Mouse (Mus musculus): ENCODE data around the gene Gm45062. TPM values are rescaled to one million over a fixed set of nuclear protein-coding genes. Genes with fewer than 3 reads are reported as not detected.
"Not testable (repeated sequence)": the region's sequence is repeated elsewhere in the genome, so short reads cannot be mapped to it uniquely, and the experiment has no call there.

Gene Gm45062
- polyA plus RNA-seq, 1 experiment, result 1.7 TPM

- 39% methylated on average over 6 of the region's 6 CpGs for WGBS
- no peak for DNase-seq (ENCODE audit: low read depth, low spot score)
Observed at GRCm38 (mm10) chr6:8307878-8308775, 48.9 kb downstream of the Gm45062 start.

- DNase-seq (ENCODE audit: low read depth, low spot score), result no peak
- WGBS, result 85% methylated on average over 2 of the region's 2 CpGs
Observed at GRCm38 (mm10) chr6:8312554-8312953, 53.3 kb downstream of the Gm45062 start.

GRCm38 (mm10) chr6:8316201-8316600, 57.0 kb downstream of the Gm45062 start:
- no peak for DNase-seq (ENCODE audit: low read depth, low spot score)

- WGBS, result 71% methylated on average over 2 of the region's 2 CpGs
- no peak for DNase-seq (ENCODE audit: low read depth, low spot score)
Observed at GRCm38 (mm10) chr6:8319591-8319990, 60.3 kb downstream of the Gm45062 start.

GRCm38 (mm10) chr6:8331496-8331895, 72.2 kb downstream of the Gm45062 start:
- WGBS, result 96% methylated on average over 3 of the region's 3 CpGs
- not testable (repeated sequence) for DNase-seq (ENCODE audit: low read depth, low spot score)

GRCm38 (mm10) chr6:8333380-8333779, 74.1 kb downstream of the Gm45062 start:
- WGBS, result 93% methylated on average over 1 of the region's 1 CpGs
- no peak for DNase-seq (ENCODE audit: low read depth, low spot score)

- DNase-seq (ENCODE audit: low read depth, low spot score), result no peak
- WGBS, result 69% methylated on average over 9 of the region's 9 CpGs
Observed at GRCm38 (mm10) chr6:8336487-8337390, 77.5 kb downstream of the Gm45062 start.

GRCm38 (mm10) chr6:8339453-8339852, 80.2 kb downstream of the Gm45062 start:
- no peak for DNase-seq (ENCODE audit: low read depth, low spot score)
- 68% methylated on average over 6 of the region's 6 CpGs for WGBS

GRCm38 (mm10) chr6:8343271-8343670, 84.0 kb downstream of the Gm45062 start:
- WGBS, result 72% methylated on average over 4 of the region's 4 CpGs
- no peak for DNase-seq (ENCODE audit: low read depth, low spot score)

GRCm38 (mm10) chr6:8345219-8345856, 86.1 kb downstream of the Gm45062 start:
- DNase-seq (ENCODE audit: low read depth, low spot score), result peak; percentile 64
- 65% methylated on average over 5 of the region's 5 CpGs for WGBS

- 67% methylated on average over 2 of the region's 2 CpGs for WGBS
- no peak for DNase-seq (ENCODE audit: low read depth, low spot score)
Observed at GRCm38 (mm10) chr6:8347154-8347553, 87.9 kb downstream of the Gm45062 start.

- WGBS, result 95% methylated on average over 1 of the region's 1 CpGs
- no peak for DNase-seq (ENCODE audit: low read depth, low spot score)
Observed at GRCm38 (mm10) chr6:8348344-8348743, 89.1 kb downstream of the Gm45062 start.

GRCm38 (mm10) chr6:8349060-8349670, 89.9 kb downstream of the Gm45062 start:
- WGBS, result 83% methylated on average over 2 of the region's 2 CpGs
- no peak for DNase-seq (ENCODE audit: low read depth, low spot score)

GRCm38 (mm10) chr6:8351507-8351906, 92.3 kb downstream of the Gm45062 start:
- WGBS, result 86% methylated on average over 2 of the region's 2 CpGs
- no peak for DNase-seq (ENCODE audit: low read depth, low spot score)

- WGBS, result 64% methylated on average over 12 of the region's 12 CpGs
Observed at GRCm38 (mm10) chr6:8352533-8353168, 93.4 kb downstream of the Gm45062 start.

GRCm38 (mm10) chr6:8353461-8353860, 94.2 kb downstream of the Gm45062 start:
- DNase-seq (ENCODE audit: low read depth, low spot score), result no peak
- WGBS, result 76% methylated on average over 4 of the region's 4 CpGs

More at GRCm38 (mm10) chr6:8352533-8353168, 93.4 kb downstream of the Gm45062 start:
- DNase-seq (ENCODE audit: low read depth, low spot score), result no peak

GRCm38 (mm10) chr6:8354846-8355245, 95.6 kb downstream of the Gm45062 start:
- WGBS, result 87% methylated on average over 4 of the region's 4 CpGs
- DNase-seq (ENCODE audit: low read depth, low spot score), result no peak

GRCm38 (mm10) chr6:8358232-8358631, 99.0 kb downstream of the Gm45062 start:
- no peak for DNase-seq (ENCODE audit: low read depth, low spot score)
- 71% methylated on average over 2 of the region's 2 CpGs for WGBS

GRCm38 (mm10) chr6:8358782-8359181, 99.5 kb downstream of the Gm45062 start:
- WGBS, result 85% methylated on average over 2 of the region's 2 CpGs
- DNase-seq (ENCODE audit: low read depth, low spot score), result no peak

Data from large intestine, adult 2 months (tissue).